Mouse (Mus musculus) hindbrain, embryonic 10.5 days (tissue): Measurements from ENCODE around the gene Paf1. TPM values are rescaled to one million over a fixed set of nuclear protein-coding genes. Genes with fewer than 3 reads are reported as not detected.

ENCODE experiments used
- DNase-seq: peaks from one replicate; pipeline ENCODE4 v3.0.0-alpha.2; 2017; ENCODE audit warnings: low spot score
- H3K27ac ChIP-seq: fragments of 300-500 bp; sonication (generic); 2 replicates; pipeline ENCODE4 v1.5.1; 2016; ENCODE audit warnings: mild to moderate bottlenecking, moderate library complexity
- H3K27me3 ChIP-seq: fragments of 300-500 bp; sonication (generic); 2 replicates; pipeline ENCODE4 v1.6.1; 2016; ENCODE audit warnings: mild to moderate bottlenecking; ENCODE audit not compliant: poor library complexity, insufficient read depth, severe bottlenecking
- H3K36me3 ChIP-seq: fragments of 300-500 bp; sonication (generic); 2 replicates; pipeline ENCODE4 v1.6.1; 2016; ENCODE audit warnings: mild to moderate bottlenecking, moderate library complexity
- H3K4me1 ChIP-seq: fragments of 300-500 bp; sonication (generic); replicated peaks from 2 replicates; pipeline ENCODE4 v1.6.1; 2016; ENCODE audit warnings: mild to moderate bottlenecking
- H3K4me3 ChIP-seq: fragments of 300-500 bp; sonication (generic); 2 replicates; pipeline ENCODE4 v1.5.1; 2016; ENCODE audit warnings: mild to moderate bottlenecking, moderate library complexity
- H3K9me3 ChIP-seq: fragments of 300-500 bp; sonication (generic); 2 replicates; pipeline ENCODE4 v1.6.1; 2016; ENCODE audit warnings: mild to moderate bottlenecking, moderate library complexity
- WGBS: fragments of 180-500 bp; shearing (Covaris S2); methylation state at CpG from one replicate; pipeline ENCODE4 v1.1.7; 2016; 5-methylcytosine and 5-hydroxymethylcytosine counted together
- polyA plus RNA-seq: library from polyadenylated mRNA; unstranded; fragments of >200 nt; fragmentation: Nextera tagmentation; extraction: Ambion mirVana; gene quantifications from 2 replicates; pipeline ENCODE4 v1.2.1, GENCODE M21; 2016

The Paf1 gene
- polyA plus RNA-seq, 1 experiment from 2014 or later, result 83.2 TPM

GRCm38 (mm10) chr7:28398000-28398399, 5.2 kb downstream of the Paf1 start:
- no peak overlapping the region for H3K27ac ChIP-seq
- WGBS, result 69% methylated on average over 3 of the region's 3 CpGs
- no peak for DNase-seq
- no peaks in the 10 kb centered on the region for H3K9me3 ChIP-seq
- H3K36me3 ChIP-seq, result peaks cover 86% of the 10 kb centered on the region
- H3K27me3 ChIP-seq, result no peaks in the 10 kb centered on the region
- H3K4me1 ChIP-seq, result peaks cover 9% of the 10 kb centered on the region
- H3K4me3 ChIP-seq, result no peak overlapping the region

DNA sequence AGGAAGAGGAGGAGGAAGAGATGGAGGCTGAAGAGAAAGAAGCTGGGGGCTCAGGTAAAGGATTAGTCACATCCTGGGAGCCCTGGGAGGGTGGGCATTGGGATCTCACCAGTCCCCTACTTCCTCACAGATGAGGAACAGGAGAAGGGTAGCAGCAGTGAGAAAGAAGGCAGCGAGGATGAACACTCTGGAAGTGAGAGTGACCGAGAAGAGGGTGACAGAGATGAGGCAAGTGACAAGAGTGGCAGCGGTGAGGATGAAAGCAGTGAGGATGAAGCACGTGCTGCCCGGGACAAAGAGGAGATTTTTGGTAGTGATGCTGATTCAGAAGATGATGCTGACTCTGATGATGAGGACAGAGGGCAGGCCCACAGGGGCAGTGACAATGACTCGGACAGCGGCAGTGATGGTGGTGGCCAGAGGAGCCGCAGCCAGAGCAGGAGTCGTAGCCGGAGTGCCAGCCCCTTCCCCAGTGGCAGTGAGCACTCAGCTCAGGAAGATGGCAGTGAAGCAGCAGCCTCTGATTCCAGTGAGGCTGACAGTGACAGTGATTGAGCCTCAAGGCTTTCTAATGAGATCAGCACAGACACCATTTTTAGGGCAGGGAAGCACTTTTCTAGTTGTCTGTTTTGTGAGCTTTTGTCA, 6.1 kb downstream of the Paf1 start:
- Histone ChIP-seq H3K36me3 (peaks cover 94% of the 10 kb centered on the region), H3K27ac (no peak overlapping the region), H3K27me3 (no peaks in the 10 kb centered on the region), H3K4me1 (peaks cover 2% of the 10 kb centered on the region), H3K4me3 (no peak overlapping the region), H3K9me3 (no peaks in the 10 kb centered on the region)
- DNase-seq, result no peak
- 93% methylated on average over 10 of the region's 10 CpGs for WGBS

DNA sequence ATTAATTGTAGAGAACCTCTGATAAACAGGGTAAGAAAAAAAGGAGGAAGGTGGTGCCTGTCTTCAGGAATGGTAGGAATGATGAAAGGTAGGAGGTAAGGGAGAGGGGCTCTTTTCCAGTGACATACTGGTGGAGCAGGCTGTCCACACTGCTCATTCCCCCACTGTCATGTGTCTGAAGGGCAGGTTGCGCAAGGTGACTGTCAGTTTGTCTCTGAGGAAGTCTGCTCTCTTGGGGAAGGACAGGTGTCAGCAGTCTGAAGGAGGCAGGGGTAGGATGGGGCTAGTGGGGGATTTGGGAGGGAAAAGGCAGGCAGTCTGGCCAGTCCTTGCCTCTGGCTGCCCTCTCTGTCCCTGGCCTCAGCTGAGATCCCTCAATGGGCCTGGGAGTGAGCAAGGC, 8.3 kb downstream of the Paf1 start:
- WGBS, result 86% methylated on average over 1 of the region's 1 CpGs
- Histone ChIP-seq H3K36me3 (peaks cover 99% of the 10 kb centered on the region), H3K9me3 (no peaks in the 10 kb centered on the region), H3K27me3 (no peaks in the 10 kb centered on the region), H3K4me3 (no peak overlapping the region), H3K27ac (no peak overlapping the region), H3K4me1 (no peaks in the 10 kb centered on the region)
- DNase-seq, result no peak

DNA sequence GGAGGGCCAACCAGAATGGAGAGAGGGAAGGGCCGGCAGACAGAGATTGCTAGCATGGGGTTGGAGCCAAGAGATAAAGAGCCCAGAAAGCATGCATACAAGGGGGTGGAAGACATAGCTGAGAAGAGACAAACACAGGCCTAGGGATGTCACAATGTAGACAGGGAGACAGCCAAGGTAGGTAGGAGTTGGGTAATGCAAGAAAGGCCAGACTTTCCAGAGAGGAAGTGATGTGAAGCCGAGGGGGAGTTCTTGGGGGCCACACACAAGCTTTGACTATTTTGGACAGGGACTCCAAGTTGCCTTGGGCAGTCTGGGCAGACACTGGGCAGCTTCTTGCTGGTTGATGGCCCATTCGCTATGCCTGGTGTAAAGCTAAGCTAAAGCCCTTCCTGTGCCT, 9.2 kb downstream of the Paf1 start:
- Histone ChIP-seq H3K36me3 (peaks cover 99% of the 10 kb centered on the region), H3K27ac (no peak overlapping the region), H3K9me3 (no peaks in the 10 kb centered on the region), H3K4me1 (no peaks in the 10 kb centered on the region), H3K4me3 (no peak overlapping the region), H3K27me3 (no peaks in the 10 kb centered on the region)
- no peak for DNase-seq
- 77% methylated on average over 3 of the region's 3 CpGs for WGBS

GRCm38 (mm10) chr7:28410841-28411475, 18.2 kb downstream of the Paf1 start:
- Histone ChIP-seq H3K27ac (no peak overlapping the region), H3K27me3 (no peaks in the 10 kb centered on the region), H3K36me3 (peaks cover 99% of the 10 kb centered on the region), H3K4me3 (no peak overlapping the region), H3K9me3 (no peaks in the 10 kb centered on the region), H3K4me1 (no peaks in the 10 kb centered on the region)
- 92% methylated on average over 3 of the region's 3 CpGs for WGBS
- no peak for DNase-seq

DNA sequence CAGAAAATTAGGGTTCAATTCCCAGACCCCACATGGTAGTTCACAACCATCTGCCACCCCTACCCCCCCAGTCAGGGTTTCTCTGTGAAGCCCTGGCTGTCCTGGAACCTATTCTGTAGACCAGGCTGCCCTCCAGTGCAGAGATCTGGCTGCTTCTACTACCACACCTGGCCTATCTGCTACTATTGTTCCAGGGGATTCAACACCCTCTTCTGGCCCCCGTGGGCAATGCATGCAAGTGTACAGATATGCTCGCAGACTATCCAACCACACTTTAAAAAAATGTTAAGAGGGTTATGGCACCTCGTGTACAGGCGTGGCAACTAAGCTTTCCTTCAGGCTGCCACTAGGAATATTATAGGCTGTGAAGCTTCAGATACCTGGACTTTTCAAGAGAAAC, 20.1 kb downstream of the Paf1 start:
- peaks cover 99% of the 10 kb centered on the region for H3K36me3 ChIP-seq
- DNase-seq, result no peak

DNA sequence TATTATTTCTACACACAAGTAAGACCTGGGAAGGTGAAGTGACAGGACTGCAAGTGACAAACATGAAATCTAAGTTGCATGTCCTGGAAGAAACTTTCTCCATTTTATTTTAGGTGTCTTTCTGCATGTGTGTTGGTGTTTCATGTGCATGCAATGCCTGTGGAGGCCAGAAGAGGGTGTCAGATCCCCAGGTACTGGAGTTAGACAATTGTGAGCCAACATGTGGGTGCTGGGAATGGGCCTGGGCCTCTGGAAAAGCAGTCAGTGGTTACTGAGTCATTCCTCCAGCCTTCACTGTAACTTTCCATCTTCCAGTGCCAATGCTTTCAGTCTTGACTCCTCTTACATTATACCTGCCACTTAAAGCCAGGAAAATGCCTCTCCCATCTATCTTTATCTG, 24.6 kb downstream of the Paf1 start:
- Histone ChIP-seq H3K36me3 (peaks cover 100% of the 10 kb centered on the region), H3K4me3 (no peak overlapping the region)

More for the DNA sequence above, 20.1 kb downstream of the Paf1 start:
- no peaks in the 10 kb centered on the region for H3K9me3 ChIP-seq
- 93% methylated on average over 4 of the region's 4 CpGs for WGBS
- no peak overlapping the region for H3K27ac ChIP-seq
- H3K4me3 ChIP-seq, result no peak overlapping the region
- no peaks in the 10 kb centered on the region for H3K27me3 ChIP-seq
- H3K4me1 ChIP-seq, result no peaks in the 10 kb centered on the region

GRCm38 (mm10) chr7:28418096-28418670, 25.4 kb downstream of the Paf1 start:
- Histone ChIP-seq H3K27me3 (no peaks in the 10 kb centered on the region), H3K27ac (no peak overlapping the region), H3K9me3 (no peaks in the 10 kb centered on the region), H3K4me1 (no peaks in the 10 kb centered on the region), H3K4me3 (no peak overlapping the region), H3K36me3 (peaks cover 100% of the 10 kb centered on the region)
- no peak for DNase-seq
- WGBS, result 89% methylated on average over 8 of the region's 8 CpGs

More for the DNA sequence above, 24.6 kb downstream of the Paf1 start:
- no peak for DNase-seq
- no peaks in the 10 kb centered on the region for H3K4me1 ChIP-seq
- H3K9me3 ChIP-seq, result no peaks in the 10 kb centered on the region
- H3K27ac ChIP-seq, result no peak overlapping the region
- H3K27me3 ChIP-seq, result no peaks in the 10 kb centered on the region

GRCm38 (mm10) chr7:28419416-28419815, 26.7 kb downstream of the Paf1 start:
- Histone ChIP-seq H3K4me1 (no peaks in the 10 kb centered on the region), H3K36me3 (peaks cover 100% of the 10 kb centered on the region), H3K4me3 (no peak overlapping the region), H3K27me3 (no peaks in the 10 kb centered on the region), H3K27ac (no peak overlapping the region), H3K9me3 (no peaks in the 10 kb centered on the region)
- no peak for DNase-seq
- 96% methylated on average over 2 of the region's 2 CpGs for WGBS

GRCm38 (mm10) chr7:28423018-28423417, 30.3 kb downstream of the Paf1 start:
- no peak for DNase-seq
- Histone ChIP-seq H3K27me3 (no peaks in the 10 kb centered on the region), H3K4me1 (no peaks in the 10 kb centered on the region), H3K27ac (no peak overlapping the region), H3K9me3 (no peaks in the 10 kb centered on the region), H3K36me3 (peaks cover 77% of the 10 kb centered on the region), H3K4me3 (no peak overlapping the region)
- 88% methylated on average over 1 of the region's 1 CpGs for WGBS

GRCm38 (mm10) chr7:28427738-28428137, 35.0 kb downstream of the Paf1 start:
- Histone ChIP-seq H3K4me1 (peaks cover 7% of the 10 kb centered on the region), H3K27ac (no peak overlapping the region), H3K27me3 (no peaks in the 10 kb centered on the region), H3K36me3 (peaks cover 60% of the 10 kb centered on the region), H3K4me3 (no peak overlapping the region), H3K9me3 (no peaks in the 10 kb centered on the region)
- no peak for DNase-seq

GRCm38 (mm10) chr7:28430512-28430911, 37.8 kb downstream of the Paf1 start:
- H3K36me3 ChIP-seq, result peaks cover 54% of the 10 kb centered on the region
- 88% methylated on average over 1 of the region's 1 CpGs for WGBS
- no peaks in the 10 kb centered on the region for H3K9me3 ChIP-seq
- no peak overlapping the region for H3K4me3 ChIP-seq
- no peaks in the 10 kb centered on the region for H3K27me3 ChIP-seq
- DNase-seq, result no peak
- peaks cover 34% of the 10 kb centered on the region for H3K4me1 ChIP-seq
- no peak overlapping the region for H3K27ac ChIP-seq

DNA sequence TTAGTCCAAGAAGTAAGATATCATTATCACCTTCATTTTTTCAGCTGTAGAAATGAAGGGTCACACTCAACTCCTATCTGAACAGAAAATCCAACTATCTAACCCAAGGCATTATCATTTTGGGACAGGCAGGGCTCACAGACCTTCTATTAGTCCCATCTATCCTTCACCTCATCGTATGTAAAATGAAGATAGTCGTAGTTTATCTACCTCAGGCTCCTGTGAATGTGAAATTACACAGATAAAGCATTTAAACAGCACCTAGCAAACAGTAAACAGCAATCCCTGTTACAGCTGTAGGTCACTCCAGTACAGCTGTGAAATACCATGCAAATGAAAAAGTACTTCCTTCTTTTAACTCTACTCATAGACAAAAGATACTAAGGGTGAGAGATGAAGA, 39.5 kb downstream of the Paf1 start:
- H3K27me3 ChIP-seq, result no peaks in the 10 kb centered on the region
- no peaks in the 10 kb centered on the region for H3K9me3 ChIP-seq
- no peak overlapping the region for H3K4me3 ChIP-seq
- H3K27ac ChIP-seq, result no peak overlapping the region
- peaks cover 51% of the 10 kb centered on the region for H3K36me3 ChIP-seq
- 94% methylated on average over 2 of the region's 2 CpGs for WGBS
- no peak for DNase-seq
- H3K4me1 ChIP-seq, result peaks cover 39% of the 10 kb centered on the region
